Mouse (Mus musculus): ENCODE data around the gene Npl. TPM values are rescaled to one million over a fixed set of nuclear protein-coding genes. Genes with fewer than 3 reads are reported as not detected.
"Not testable (repeated sequence)": the region's sequence is repeated elsewhere in the genome, so short reads cannot be mapped to it uniquely, and the experiment has no call there.

Gene Npl
- total and polyA plus RNA-seq, 2 experiments from 2014 or later, result 11.6 to 12.3 TPM

DNA sequence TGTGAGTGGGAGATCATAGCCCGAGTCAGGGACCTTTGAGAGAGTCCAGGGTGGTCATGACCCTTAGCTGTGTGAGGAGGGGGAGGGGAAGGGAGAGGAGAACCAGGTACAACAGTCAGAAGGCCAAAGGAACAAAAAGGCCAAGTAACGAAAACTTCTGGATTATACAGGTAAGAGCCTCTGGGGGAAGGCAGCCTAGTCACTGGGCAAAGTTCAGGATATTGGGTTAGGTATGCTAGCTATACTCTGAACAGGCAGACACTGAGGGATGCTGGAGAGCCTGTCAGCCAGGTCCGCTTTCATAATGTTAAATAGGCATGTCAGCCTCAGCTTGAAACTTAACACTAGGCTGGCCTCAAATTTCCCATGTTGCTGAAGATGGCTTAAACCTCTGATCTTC lies 27.7 kb downstream of the Npl start:
- ATAC-seq (ENCODE audit: low FRiP score) (no peak), DNase-seq (ENCODE audit: low spot score) (no peak)
- H3K27ac ChIP-seq (ENCODE audit: low read depth, low read length), result no peak overlapping the region
- H3K9ac ChIP-seq (replicated peaks; ENCODE audit: low read length, poor library complexity, severe bottlenecking), result no peak overlapping the region
- WGBS, result 62% methylated on average over 3 of the region's 3 CpGs
- H3K4me1 ChIP-seq (ENCODE audit: insufficient read depth, low read length), result no peaks in the 10 kb centered on the region
- H3K4me2 ChIP-seq (ENCODE audit: low read depth, low read length, poor library complexity, severe bottlenecking), result no peak overlapping the region
- TF ChIP-seq CTCF (IDR thresholded peaks at IDR 0.05), result no peak
- no peaks in the 10 kb centered on the region for H3K36me3 ChIP-seq (ENCODE audit: insufficient read depth, low read length)
- H3K4me3 ChIP-seq (ENCODE audit: low read depth, low read length), result no peak overlapping the region
- no peaks in the 10 kb centered on the region for H3K9me3 ChIP-seq (ENCODE audit: low read length)
- H3K27me3 ChIP-seq (ENCODE audit: insufficient read depth, low read length), result no peaks in the 10 kb centered on the region

GRCm38 (mm10) chr1:153515368-153515767 lies 34.5 kb downstream of the Npl start:
- Histone ChIP-seq H3K9me3 (ENCODE audit: low read length) (no peaks in the 10 kb centered on the region), H3K9ac (replicated peaks; ENCODE audit: low read length, poor library complexity, severe bottlenecking) (no peak overlapping the region), H3K36me3 (ENCODE audit: insufficient read depth, low read length) (peaks cover 5% of the 10 kb centered on the region; the same call in 1 of the 2 replicates), H3K4me3 (ENCODE audit: low read depth, low read length) (no peak overlapping the region), H3K27ac (ENCODE audit: low read depth, low read length) (no peak overlapping the region), H3K4me1 (ENCODE audit: insufficient read depth, low read length) (no peaks in the 10 kb centered on the region), H3K27me3 (ENCODE audit: insufficient read depth, low read length) (no peaks in the 10 kb centered on the region), H3K4me2 (ENCODE audit: low read depth, low read length, poor library complexity, severe bottlenecking) (no peak overlapping the region)
- no peak for DNase-seq (ENCODE audit: low spot score)
- WGBS, result 82% methylated on average over 12 of the region's 12 CpGs
- no peak for ATAC-seq (ENCODE audit: low FRiP score)
- TF ChIP-seq CTCF (IDR thresholded peaks at IDR 0.05), result no peak

DNA sequence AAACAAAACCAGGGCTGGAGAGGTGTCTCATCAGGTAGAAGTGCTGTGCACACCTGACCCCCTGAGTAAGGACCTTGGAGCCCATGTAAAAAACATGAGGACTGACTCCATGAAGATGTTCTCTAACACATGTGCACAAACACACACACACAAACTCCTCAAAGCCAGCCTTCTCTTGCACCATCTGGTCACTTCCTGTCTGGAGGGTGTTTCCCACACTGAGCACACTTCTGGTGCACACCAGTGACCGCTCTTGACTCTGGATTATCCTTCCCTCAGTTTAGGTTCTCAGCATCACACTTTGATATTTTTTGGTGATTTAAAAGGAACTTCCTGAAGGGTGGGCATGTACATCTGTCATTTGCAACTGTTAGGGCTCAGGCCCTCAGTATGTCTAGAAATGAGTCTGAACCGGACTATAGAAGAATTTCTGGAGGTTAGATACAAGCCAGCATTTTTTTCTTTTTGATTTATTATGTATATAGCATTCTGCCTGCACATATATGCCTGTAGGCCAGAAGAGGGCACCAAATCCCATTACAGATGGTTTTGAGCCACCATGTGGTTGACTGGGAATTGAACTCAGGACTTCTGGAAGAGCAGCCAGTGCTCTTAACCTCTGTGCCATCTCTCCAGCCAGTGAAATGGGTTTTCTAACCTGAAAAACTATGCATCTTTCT lies 39.4 kb downstream of the Npl start:
- H3K27ac ChIP-seq (ENCODE audit: low read depth, low read length), result no peak overlapping the region
- ATAC-seq (ENCODE audit: low FRiP score), result no peak
- no peaks in the 10 kb centered on the region for H3K27me3 ChIP-seq (ENCODE audit: insufficient read depth, low read length)
- WGBS, result 64% methylated on average over 2 of the region's 2 CpGs
- H3K4me2 ChIP-seq (ENCODE audit: low read depth, low read length, poor library complexity, severe bottlenecking), result no peak overlapping the region
- no peak overlapping the region for H3K4me3 ChIP-seq (ENCODE audit: low read depth, low read length)
- TF ChIP-seq CTCF (IDR thresholded peaks at IDR 0.05), result peak; percentile 35; the same call in 1 of the 2 replicates
- H3K9me3 ChIP-seq (ENCODE audit: low read length), result no peaks in the 10 kb centered on the region
- no peak overlapping the region for H3K9ac ChIP-seq (replicated peaks; ENCODE audit: low read length, poor library complexity, severe bottlenecking)
- H3K36me3 ChIP-seq (ENCODE audit: insufficient read depth, low read length), result peaks cover 5% of the 10 kb centered on the region; the same call in 1 of the 2 replicates
- DNase-seq (ENCODE audit: low spot score), result no peak
- no peaks in the 10 kb centered on the region for H3K4me1 ChIP-seq (ENCODE audit: insufficient read depth, low read length)

GRCm38 (mm10) chr1:153509569-153509968 lies 40.3 kb downstream of the Npl start:
- 61% methylated on average over 8 of the region's 8 CpGs for WGBS
- not testable (repeated sequence) for ATAC-seq (ENCODE audit: low FRiP score); H3K4me3 ChIP-seq (ENCODE audit: low read depth, low read length); H3K36me3 ChIP-seq (ENCODE audit: insufficient read depth, low read length); H3K4me2 ChIP-seq (ENCODE audit: low read depth, low read length, poor library complexity, severe bottlenecking); H3K9ac ChIP-seq (replicated peaks; ENCODE audit: low read length, poor library complexity, severe bottlenecking); H3K9me3 ChIP-seq (ENCODE audit: low read length); H3K4me1 ChIP-seq (ENCODE audit: insufficient read depth, low read length); H3K27ac ChIP-seq (ENCODE audit: low read depth, low read length); DNase-seq (ENCODE audit: low spot score); H3K27me3 ChIP-seq (ENCODE audit: insufficient read depth, low read length)

GRCm38 (mm10) chr1:153509012-153509411 lies 40.8 kb downstream of the Npl start:
- H3K9me3 ChIP-seq (ENCODE audit: low read length), result no peaks in the 10 kb centered on the region
- H3K9ac ChIP-seq (replicated peaks; ENCODE audit: low read length, poor library complexity, severe bottlenecking), result no peak overlapping the region
- 87% methylated on average over 6 of the region's 6 CpGs for WGBS
- no peaks in the 10 kb centered on the region for H3K36me3 ChIP-seq (ENCODE audit: insufficient read depth, low read length)
- H3K27me3 ChIP-seq (ENCODE audit: insufficient read depth, low read length), result no peaks in the 10 kb centered on the region
- DNase-seq (ENCODE audit: low spot score) (no peak), ATAC-seq (ENCODE audit: low FRiP score) (no peak)
- H3K4me2 ChIP-seq (ENCODE audit: low read depth, low read length, poor library complexity, severe bottlenecking), result no peak overlapping the region
- TF ChIP-seq CTCF (IDR thresholded peaks at IDR 0.05), result no peak
- H3K4me1 ChIP-seq (ENCODE audit: insufficient read depth, low read length), result no peaks in the 10 kb centered on the region
- H3K4me3 ChIP-seq (ENCODE audit: low read depth, low read length), result no peak overlapping the region
- H3K27ac ChIP-seq (ENCODE audit: low read depth, low read length), result no peak overlapping the region

GRCm38 (mm10) chr1:153506266-153506665 lies 43.6 kb downstream of the Npl start:
- no peaks in the 10 kb centered on the region for H3K9me3 ChIP-seq (ENCODE audit: low read length)
- ATAC-seq (ENCODE audit: low FRiP score), result no peak
- H3K4me3 ChIP-seq (ENCODE audit: low read depth, low read length), result no peak overlapping the region
- no peak for TF ChIP-seq CTCF (IDR thresholded peaks at IDR 0.05)
- no peak overlapping the region for H3K4me2 ChIP-seq (ENCODE audit: low read depth, low read length, poor library complexity, severe bottlenecking)
- 46% methylated on average over 6 of the region's 6 CpGs for WGBS
- H3K9ac ChIP-seq (replicated peaks; ENCODE audit: low read length, poor library complexity, severe bottlenecking), result no peak overlapping the region
- no peaks in the 10 kb centered on the region for H3K27me3 ChIP-seq (ENCODE audit: insufficient read depth, low read length)
- H3K36me3 ChIP-seq (ENCODE audit: insufficient read depth, low read length), result no peaks in the 10 kb centered on the region
- no peaks in the 10 kb centered on the region for H3K4me1 ChIP-seq (ENCODE audit: insufficient read depth, low read length)
- DNase-seq (ENCODE audit: low spot score), result peak; percentile 85
- no peak overlapping the region for H3K27ac ChIP-seq (ENCODE audit: low read depth, low read length)

Measured in midbrain, postnatal 0 days (tissue).